Mouse (Mus musculus): ENCODE measurements around the gene Catsperd. TPM values are rescaled to one million over a fixed set of nuclear protein-coding genes. Genes with fewer than 3 reads are reported as not detected.
A peak's percentile ranks its signal among the peaks of the same experiment; 100 is the strongest.
"Not testable (repeated sequence)": the region's sequence is repeated elsewhere in the genome, so short reads cannot be mapped to it uniquely, and the experiment has no call there.

The Catsperd gene
- total RNA-seq, 2 experiments from 2014 or later, result not detected

- DNase-seq, result no peak
- intact Hi-C loops (cut with DNase I), result no loop called here
Measured at GRCm38 (mm10) chr17:56611861-56612564, 15.9 kb upstream of the Catsperd start.

- DNase-seq; intact Hi-C loops (cut with DNase I): not testable (repeated sequence)
Measured at GRCm38 (mm10) chr17:56612565-56612939, 15.4 kb upstream of the Catsperd start.

GRCm38 (mm10) chr17:56613236-56613844, 14.6 kb upstream of the Catsperd start, which contains the start of gene Rpl36:
Gene Rpl36 (plus strand): TSS chr17:56613416.
- DNase-seq, result peak; percentile 96 to 98
- intact Hi-C loops (cut with DNase I), result loop anchor here (1.0 kb wide), 1 partner anchor 56 kb away; no protein-coding TSS in a partner anchor

- peak in 1 of 2 experiments; percentile 39 for DNase-seq
- intact Hi-C loops (cut with DNase I), result loop anchor here (1.0 kb wide), 1 partner anchor 55 kb away; no protein-coding TSS in a partner anchor
Measured at GRCm38 (mm10) chr17:56613893-56614292, 14.1 kb upstream of the Catsperd start.

- intact Hi-C loops (cut with DNase I), result no loop called here
- DNase-seq, result peak; percentile 17 to 32
Measured at GRCm38 (mm10) chr17:56614391-56615135, 13.4 kb upstream of the Catsperd start.

- intact Hi-C loops (cut with DNase I), result no loop called here
- DNase-seq, result no peak
Measured at GRCm38 (mm10) chr17:56615136-56615784, 12.7 kb upstream of the Catsperd start.

- no peak for DNase-seq
- intact Hi-C loops (cut with DNase I), result no loop called here
Measured at GRCm38 (mm10) chr17:56615792-56616191, 12.2 kb upstream of the Catsperd start.

- intact Hi-C loops (cut with DNase I), result no loop called here
- no peak for DNase-seq
Measured at GRCm38 (mm10) chr17:56616725-56617124, 11.2 kb upstream of the Catsperd start.

GRCm38 (mm10) chr17:56617628-56618027, 10.3 kb upstream of the Catsperd start:
- intact Hi-C loops (cut with DNase I), result no loop called here
- no peak for DNase-seq

GRCm38 (mm10) chr17:56625495-56625894, 2.4 kb upstream of the Catsperd start:
- intact Hi-C loops (cut with DNase I), result loop anchor here (5.0 kb wide), 1 partner anchor 42 kb away; no protein-coding TSS in a partner anchor
- no peak for DNase-seq

GRCm38 (mm10) chr17:56626260-56626659, 1.7 kb upstream of the Catsperd start:
- DNase-seq, result no peak
- intact Hi-C loops (cut with DNase I), result loop anchor here (5.0 kb wide), 1 partner anchor 41 kb away; no protein-coding TSS in a partner anchor

- peak; percentile 91 to 96 for DNase-seq
- intact Hi-C loops (cut with DNase I), result loop anchor here (5.0 kb wide), 1 partner anchor 40 kb away; no protein-coding TSS in a partner anchor
Measured at GRCm38 (mm10) chr17:56626754-56627470, 1.0 kb upstream of the Catsperd start, which contains the start of gene Lonp1. Gene Lonp1 (minus strand): TSS chr17:56626887.

- intact Hi-C loops (cut with DNase I), result loop anchor here (5.0 kb wide), 1 partner anchor 37 kb away; no protein-coding TSS in a partner anchor
- not testable (repeated sequence) for DNase-seq
Measured at GRCm38 (mm10) chr17:56629800-56630781, 2.1 kb downstream of the Catsperd start.

- intact Hi-C loops (cut with DNase I), result no loop called here
- DNase-seq, result no peak
Measured at GRCm38 (mm10) chr17:56631807-56632206, 3.9 kb downstream of the Catsperd start.

- intact Hi-C loops (cut with DNase I), result no loop called here
Measured at GRCm38 (mm10) chr17:56634023-56634422, 6.1 kb downstream of the Catsperd start.

GRCm38 (mm10) chr17:56643237-56643636, 15.3 kb downstream of the Catsperd start:
- intact Hi-C loops (cut with DNase I), result no loop called here

More at GRCm38 (mm10) chr17:56634023-56634422, 6.1 kb downstream of the Catsperd start:
- DNase-seq, result no peak

GRCm38 (mm10) chr17:56647546-56647945, 19.6 kb downstream of the Catsperd start:
- no peak for DNase-seq
- intact Hi-C loops (cut with DNase I), result no loop called here

More at GRCm38 (mm10) chr17:56643237-56643636, 15.3 kb downstream of the Catsperd start:
- DNase-seq, result no peak

- intact Hi-C loops (cut with DNase I), result no loop called here
- DNase-seq, result no peak
Measured at GRCm38 (mm10) chr17:56651801-56652200, 23.9 kb downstream of the Catsperd start.
